Mouse (Mus musculus) bone marrow, adult 2 months (tissue): ENCODE results near the gene Plxna4.

Experiments
- CTCF ChIP-seq: fragments of 200-500 bp; IDR thresholded peaks from 2 replicates; pipeline ENCODE4 v1.5.1; 2011; ENCODE audit warnings: low read length, control low read depth; ENCODE audit not compliant: control insufficient read depth, insufficient read depth
- POLR2A ChIP-seq: fragments of 200-500 bp; IDR thresholded peaks from 2 replicates; pipeline ENCODE4 v1.6.1; 2011; ENCODE audit warnings: low read depth, mild to moderate bottlenecking, control low read depth, low read length, borderline replicate concordance; ENCODE audit not compliant: control insufficient read depth

DNA sequence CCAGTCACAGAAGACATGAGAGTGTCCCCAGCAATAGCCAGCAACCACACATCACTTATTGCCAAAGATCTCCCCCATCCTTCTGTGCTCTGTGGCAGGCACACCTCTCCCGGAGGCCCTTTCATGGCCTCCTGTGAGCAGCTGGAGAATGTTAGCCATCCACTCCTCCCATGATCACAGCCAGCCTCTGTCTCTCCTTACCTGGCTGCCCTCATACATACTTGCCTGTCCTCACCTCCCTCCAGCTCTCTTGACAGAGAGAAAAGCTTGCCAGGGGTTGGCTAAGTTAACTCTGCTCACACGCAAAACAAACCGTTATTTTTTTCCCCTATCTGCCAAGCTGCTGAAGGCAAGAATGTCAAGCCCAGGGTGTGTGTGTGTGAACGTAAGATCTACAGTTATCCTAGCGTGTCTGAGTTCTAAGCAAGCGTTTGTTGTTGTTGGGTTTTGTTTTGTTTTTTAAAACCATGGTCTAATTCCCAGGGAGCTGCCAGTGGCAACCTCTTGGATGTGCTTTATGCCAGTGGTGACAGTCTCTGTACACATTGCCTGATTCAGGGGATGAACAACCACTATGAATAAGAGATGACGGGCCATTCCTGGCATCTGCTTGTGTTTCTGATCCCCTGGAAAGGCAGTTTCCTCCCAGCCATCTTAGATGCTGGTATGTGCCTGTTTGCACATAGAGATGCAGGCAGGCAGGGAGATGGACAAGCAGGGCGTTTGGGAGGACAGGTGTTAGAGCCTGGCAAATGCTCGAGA is 257.8 kb downstream of the Plxna4 start:
- no peak for TF ChIP-seq CTCF
- TF ChIP-seq POLR2A, result no peak
